Mouse (Mus musculus): ENCODE measurements at regions not wholly inside any gene's neighbourhood (a gene's known extent, or its start where the extent isn't known, plus 50 kb on each side); places are given as distances from the start of the nearest gene placed in this dataset.

DNA sequence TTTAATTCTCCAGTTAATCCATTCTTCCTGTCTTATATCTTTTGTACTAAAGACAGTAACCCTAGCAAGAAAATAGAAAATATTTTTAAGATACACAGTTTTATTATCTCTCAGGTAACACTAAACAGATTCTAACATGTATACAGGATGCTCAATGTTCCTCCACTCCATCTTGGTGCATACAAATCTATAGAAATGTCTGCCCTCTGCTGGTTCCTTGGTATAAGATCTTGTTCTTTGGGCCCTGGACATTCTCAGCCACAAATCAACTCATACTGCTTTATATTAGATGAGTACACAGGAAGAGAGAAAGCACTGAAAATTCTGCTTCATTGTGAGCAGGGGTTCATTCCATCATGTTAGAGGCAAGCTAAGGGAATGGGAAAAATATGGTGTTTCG, 260.6 kb downstream of the Lipi start:
- no peak for DNase-seq (ENCODE audit: low spot score in 2 of 2)

DNA sequence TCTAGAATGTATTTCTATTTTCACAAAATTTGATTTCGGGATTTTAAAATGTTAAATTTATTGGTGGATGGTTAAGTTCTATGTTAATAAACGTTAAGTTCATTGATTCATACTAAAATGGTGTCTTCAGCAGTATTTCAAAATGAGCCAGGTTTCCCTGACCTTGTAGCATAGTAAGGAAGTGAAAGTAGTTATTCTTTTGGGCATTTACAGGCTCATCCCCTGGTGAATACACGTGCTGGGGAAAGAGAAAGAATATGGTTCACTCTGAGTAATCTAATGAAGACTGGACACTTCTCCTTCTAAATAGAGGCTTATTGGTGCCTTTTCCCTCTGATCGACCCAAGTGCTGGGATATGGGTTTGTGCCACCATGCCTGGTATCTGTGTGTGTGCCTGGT, 281.1 kb downstream of the Lipi start:
- no peak for DNase-seq (ENCODE audit: low spot score in 2 of 2)

DNA sequence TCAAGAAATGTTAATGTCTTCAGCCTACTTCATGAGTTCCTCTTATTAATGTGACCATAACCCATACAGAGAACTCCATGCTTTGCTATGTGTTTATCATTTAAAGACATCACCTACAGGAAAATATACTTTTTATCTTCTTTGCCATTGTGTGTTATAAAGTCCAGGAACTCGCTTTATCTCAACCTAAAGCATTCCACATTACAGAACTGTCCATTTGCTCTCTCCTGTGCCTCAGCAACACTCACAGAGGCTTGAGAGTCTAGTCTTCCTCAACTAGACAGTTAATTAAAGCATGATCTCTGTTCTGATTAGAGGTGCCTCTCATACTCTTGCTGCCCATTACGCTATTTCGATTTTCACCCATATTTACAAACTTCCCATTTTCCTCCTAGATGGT, 288.4 kb downstream of the Lipi start:
- no peak for DNase-seq (ENCODE audit: low spot score in 2 of 2)

DNA sequence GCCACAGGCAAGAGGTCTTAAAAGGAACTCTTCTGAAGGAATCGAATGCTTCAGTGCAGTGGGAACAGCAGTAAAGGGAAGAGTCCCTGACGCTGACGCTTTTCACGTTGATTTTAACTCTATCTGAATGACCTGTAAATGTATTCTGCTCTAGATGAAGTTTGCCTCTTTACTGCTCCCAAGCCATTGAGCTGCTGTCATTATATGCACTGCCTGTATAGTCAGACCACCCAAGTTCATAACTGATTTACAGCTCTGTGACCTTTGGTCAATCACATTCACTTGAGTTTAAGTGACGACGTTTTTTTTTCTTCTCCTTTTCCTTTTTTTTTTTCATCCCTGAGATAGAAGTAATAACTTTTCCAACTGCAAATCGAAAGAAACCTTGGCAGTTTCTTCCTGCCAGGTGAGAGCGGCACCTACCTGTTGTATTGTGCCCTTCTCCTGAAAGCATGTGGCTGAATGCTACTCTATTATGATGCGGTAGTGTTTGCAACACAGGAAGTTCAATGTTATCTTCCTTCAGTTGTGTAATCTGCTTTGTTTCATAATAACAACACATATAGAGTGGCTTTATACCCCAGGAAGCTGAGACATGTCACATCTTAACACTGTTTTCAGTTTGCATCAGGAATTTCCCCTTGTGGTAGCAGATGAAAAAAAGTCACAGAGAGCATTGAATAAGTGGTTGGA, 293.0 kb downstream of the Lipi start:
- no peak for DNase-seq (ENCODE audit: low spot score in 2 of 2)

DNA sequence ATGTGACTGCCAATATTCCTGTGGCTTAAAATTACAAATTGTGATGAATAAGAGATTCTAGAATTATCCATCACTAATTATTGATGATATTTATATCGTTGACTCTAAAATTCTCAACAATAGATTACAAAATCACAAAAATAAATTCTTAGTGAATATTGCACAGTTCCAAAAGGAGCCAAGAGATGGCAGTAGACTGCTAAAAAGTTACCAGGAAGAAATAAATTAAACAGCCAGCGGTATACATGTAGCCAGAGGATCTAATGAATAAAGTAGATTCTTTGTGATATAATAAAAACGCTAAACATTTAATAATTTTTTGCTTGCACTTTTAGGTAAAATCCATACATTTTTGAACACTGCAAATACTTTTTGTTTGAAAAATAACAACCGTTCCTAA, 294.7 kb downstream of the Lipi start:
- DNase-seq (ENCODE audit: low spot score in 2 of 2): no peak

DNA sequence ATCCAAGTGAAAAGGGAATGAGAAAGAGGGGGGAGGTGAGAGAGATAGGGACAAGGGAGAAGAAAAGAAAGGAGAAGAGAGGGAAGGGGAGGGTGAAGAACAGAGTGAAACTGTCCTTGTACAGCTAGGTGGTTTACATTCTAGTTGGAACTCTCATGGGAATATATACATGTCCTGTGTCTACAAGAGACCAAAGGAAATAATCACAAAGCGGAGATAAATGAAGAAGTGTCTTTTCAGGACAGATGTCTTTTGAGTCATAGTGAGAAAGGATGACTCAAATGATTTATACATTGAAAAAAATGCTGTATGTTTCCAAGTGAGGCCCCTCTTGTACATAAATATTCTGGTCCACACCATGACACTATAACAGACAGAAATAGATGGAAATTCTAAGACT, 298.7 kb downstream of the Lipi start:
- no peak for DNase-seq (ENCODE audit: low spot score in 2 of 2)

DNA sequence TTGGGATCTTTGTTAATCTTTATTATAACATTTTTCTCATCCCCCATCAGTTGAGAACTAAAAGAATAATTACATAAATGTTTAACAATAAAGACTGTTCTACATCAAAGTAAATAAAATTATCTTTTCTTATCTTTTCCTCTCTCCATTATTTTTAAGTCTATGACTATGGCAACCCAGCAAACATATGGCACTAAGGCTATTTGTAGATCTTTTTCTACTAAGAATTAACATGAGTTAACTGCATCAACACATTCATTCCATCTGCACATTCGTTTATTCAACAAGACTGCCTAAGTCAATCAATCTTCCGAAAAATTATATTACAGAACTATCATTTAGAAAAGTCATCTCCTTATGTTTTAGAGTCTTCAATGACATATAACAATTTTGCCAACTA, 300.1 kb downstream of the Lipi start:
- no peak for DNase-seq (ENCODE audit: low spot score in 2 of 2)

DNA sequence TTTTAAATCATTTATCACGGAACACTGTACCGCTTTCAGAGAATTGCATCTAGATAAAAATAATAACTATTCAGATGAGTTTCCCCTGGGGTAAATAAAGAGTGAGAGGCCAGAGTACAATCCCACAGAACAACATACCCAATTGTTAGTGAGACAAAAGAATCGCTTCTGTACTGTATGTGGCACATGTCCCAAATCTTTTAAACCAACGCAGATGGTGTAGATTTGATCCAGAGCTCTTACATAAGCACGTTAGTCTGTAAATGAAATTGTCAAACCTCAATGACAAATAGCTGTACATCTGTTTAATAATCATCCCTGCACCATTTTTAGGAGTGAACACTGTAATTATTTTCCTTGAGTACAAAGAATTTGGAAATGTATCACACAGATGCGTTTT, 322.0 kb downstream of the Lipi start:
- DNase-seq (ENCODE audit: low spot score in 2 of 2): no peak

DNA sequence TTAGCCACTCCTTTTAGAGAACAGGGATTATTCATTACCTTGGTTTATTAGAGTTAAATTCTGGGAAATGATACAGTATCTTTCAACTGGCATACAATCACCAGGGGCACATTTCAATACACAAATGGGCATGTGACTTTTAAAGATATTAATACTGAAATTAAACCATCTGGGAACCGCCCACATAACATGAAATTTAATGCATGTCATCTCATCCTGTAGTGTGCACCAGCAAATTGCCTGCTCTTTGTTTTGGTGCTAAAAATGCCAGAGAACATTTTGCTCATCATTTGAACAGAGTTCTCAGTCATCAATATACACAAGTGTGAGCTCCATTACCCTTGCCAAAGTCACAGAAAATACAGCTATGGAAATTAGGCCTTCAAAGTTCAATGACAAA, 330.9 kb downstream of the Lipi start:
- no peak for DNase-seq (ENCODE audit: low spot score in 2 of 2)

DNA sequence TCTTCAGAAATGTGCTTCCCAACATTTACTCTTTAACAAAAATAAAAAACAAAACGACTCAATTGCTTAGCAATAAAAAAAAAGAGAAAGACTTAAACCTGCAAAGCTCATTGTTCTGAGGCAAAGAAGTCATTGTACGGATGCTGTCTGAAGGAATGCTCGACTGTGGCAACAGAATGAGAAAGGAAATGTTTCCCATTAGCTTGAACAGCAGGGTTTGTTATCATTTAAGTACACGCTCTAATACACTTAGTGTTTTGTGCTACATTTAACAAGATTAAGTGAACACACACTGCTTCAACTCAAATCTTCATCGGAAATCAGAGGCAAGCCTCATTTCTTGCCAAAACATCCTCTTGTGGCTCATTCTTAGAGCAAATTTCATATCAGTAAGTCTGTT, 336.7 kb downstream of the Lipi start:
- DNase-seq (ENCODE audit: low spot score in 2 of 2): no peak

DNA sequence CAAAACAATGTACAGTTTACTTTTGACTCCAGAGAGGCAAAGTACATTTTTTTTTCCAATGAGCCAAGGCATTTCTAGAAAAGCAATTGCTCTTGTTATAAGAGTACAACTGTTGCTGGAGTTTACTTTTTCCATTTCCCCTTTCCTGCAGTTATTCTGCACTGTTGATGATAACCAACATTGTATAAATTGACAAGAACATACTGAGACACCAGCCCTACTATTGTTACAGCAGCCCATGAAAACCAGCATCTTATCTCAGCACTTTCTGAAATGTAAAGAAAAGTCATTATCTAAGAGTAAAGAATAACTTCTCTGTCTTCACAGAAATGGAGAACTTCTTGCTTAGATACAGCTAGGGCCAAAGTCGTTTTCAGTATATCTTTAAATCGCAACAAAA, 345.5 kb downstream of the Lipi start:
- DNase-seq (ENCODE audit: low spot score in 2 of 2): no peak

DNA sequence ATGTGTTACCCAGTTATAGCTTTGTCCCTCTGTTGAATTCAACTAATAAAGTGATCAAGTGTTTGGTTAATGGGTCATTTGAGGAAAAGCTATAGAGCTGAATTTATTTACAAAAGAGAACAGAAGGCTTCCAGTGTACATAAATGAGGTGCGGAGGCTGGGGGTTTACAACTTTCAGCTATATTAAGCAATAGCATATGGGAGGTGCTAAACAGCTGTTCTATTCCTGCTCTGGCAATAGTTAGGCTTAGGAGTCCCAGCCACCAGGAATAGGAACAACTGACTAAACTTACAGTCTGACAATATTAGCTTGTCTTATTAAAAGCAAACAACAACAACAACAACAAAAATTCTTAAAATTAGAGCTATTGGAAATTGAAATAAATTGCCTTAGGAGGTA, 353.7 kb downstream of the Lipi start:
- no peak for DNase-seq (ENCODE audit: low spot score in 2 of 2)

DNA sequence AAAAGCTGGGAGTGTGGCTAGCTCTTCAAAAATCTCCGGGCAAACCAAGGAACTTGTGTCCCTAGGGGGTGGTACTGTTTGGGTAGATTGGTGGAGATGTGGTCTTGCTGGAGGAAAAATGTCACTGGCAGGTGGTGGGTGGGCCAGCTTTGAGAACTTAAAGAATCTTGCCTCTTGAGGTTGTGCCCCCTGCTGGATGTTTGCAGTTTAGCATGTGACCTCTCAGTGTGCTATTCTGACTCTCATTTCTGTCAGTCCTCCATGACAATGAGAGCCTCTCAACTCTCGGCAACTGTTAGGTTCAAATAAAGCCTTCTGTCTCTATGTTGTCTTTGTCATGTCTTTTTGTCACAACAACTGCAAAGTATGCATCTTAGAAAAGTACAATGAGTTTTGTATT, 392.5 kb downstream of the Lipi start:
- no peak for DNase-seq (ENCODE audit: low spot score in 2 of 2)

DNA sequence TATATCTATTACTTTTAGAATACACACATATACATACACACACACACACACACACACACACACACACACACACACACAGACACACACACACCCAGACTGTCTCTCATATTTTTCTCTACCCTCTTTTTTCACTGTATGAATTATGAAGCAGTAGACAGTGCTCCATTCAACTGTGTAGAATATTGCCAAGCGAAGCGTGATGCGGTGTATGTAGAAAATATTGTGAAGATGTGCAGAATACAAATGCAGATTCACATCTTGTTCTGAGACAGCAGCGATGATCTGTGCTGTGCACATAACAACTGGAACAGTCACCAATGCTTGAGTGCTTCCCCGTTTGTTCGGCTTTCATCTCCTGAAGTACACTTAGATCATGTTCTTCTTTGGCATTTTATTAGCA, 395.5 kb downstream of the Lipi start:
- no peak for DNase-seq (ENCODE audit: low spot score in 2 of 2)

DNA sequence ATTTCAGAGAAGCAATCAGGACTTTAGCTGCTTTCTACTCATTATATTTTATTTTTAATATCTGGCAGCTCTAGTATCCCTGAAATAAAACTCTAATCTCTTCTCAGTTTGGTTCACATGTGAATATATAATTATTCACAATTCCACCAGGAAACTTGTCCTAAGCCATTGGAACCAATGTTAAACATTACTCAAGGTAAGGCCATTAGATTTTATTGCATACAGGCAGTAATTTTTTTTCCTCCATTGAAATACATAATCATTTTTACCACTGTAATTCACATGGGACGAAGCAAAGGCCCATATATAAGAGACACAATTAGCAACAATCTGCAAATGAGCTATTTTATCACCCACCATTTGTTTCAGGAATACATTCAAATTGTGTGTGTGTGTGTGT, 419.8 kb downstream of the Lipi start:
- DNase-seq (ENCODE audit: low spot score in 2 of 2): no peak

DNA sequence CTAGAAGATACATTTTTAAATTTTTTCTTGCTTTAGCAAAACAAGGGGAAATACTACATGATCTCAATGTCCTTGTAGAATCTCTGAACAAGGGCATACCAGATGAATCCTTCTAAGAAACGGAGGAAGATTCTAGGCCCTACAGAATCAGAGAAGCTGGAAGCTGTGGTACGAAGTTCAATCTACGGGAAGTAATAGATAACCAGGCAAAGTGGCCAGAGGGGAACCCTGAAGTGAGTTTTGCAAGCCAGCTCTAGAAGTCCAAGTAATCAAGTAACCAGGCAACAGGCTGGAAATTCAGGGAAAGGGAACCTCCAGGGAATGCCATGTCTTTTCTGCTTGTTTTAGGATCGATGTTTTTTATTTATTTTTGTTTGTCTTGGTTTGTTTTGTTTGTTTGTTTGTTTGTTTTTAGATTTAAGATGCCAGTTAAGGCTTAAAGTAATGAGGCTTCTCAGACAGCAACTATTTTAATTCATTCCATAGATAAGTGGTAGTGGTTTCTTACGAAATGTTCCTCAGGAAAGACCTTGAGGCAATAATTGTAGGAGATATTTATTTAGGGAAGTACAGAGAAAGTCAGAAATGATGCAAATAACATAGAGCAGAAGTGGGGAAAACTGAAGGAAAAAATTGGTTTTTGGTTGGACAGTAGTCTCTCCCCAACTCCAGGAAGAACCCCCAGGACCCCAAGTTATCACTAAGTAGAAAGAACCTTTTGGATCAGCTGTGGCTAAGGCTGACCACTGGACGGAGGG, 420.7 kb downstream of the Lipi start:
- no peak for DNase-seq (ENCODE audit: low spot score in 2 of 2)

DNA sequence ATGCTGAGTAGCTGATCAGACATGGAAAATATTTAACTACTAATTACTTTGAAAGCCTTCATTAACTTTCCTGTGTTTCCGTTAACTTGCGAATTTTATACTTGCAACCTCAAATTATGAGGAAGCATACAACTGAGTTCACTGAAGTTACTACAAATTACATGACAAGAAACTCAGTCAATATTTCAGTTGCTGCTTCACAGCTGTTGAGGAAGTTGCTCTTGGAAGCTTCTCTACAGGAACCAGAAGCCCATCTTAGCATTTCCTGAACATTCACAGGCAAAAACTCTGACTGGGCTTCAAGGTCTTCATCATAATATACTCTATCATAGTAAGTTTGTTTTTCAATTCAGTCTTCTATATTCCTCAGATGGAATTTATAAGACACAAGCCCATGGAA, 426.1 kb downstream of the Lipi start:
- DNase-seq (ENCODE audit: low spot score in 2 of 2): no peak

DNA sequence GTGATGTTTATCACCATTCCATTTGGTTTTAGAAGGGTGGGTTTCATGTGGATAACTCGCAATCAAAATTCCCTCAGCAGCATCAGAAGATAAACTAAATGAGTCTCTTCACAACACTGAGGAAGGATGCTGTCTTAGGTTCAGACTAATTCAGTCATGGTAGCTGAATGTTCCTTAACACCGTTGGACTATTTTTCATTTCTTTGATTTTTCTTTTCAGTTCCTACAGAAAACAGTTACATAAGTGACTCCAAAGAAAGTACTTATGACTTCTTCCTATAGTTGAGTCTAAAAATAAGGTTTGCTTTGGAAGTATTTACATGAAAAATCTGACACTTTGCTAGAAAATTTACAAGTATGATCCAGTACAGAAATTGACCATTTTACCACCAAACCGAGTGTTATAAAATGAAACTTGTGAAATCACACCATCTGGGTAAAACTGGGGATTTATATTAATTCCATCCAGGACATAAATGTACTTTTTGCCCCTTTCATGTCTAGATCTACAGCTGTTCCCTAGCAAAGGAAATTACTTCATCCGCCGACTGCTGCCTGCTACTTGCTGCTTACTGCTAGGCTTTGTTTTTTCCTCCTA, 430.3 kb downstream of the Lipi start:
- no peak for DNase-seq (ENCODE audit: low spot score in 2 of 2)

Data from adrenal gland, postnatal 4 days (tissue).